Mouse (Mus musculus): ENCODE measurements around the gene Unc93b1.

The Unc93b1 gene

GRCm38 (mm10) chr19:3988066-3988465, 53.1 kb downstream of the Unc93b1 start:
- DNase-seq: no peak

GRCm38 (mm10) chr19:3988750-3989149, 53.8 kb downstream of the Unc93b1 start:
- DNase-seq: no peak

- no peak for DNase-seq
These were observed 55.8 kb downstream of the Unc93b1 start for GRCm38 (mm10) chr19:3990804-3991203.

GRCm38 (mm10) chr19:3991562-3991961, 56.6 kb downstream of the Unc93b1 start:
- no peak for DNase-seq

GRCm38 (mm10) chr19:3991966-3992365, 57.0 kb downstream of the Unc93b1 start:
- DNase-seq: no peak

- no peak for DNase-seq
These were observed 57.4 kb downstream of the Unc93b1 start, which contains the start of gene Tbx10 for GRCm38 (mm10) chr19:3992416-3992815. TSS of gene Tbx10 (plus strand) at chr19:3992752.

GRCm38 (mm10) chr19:3994932-3995331, 59.9 kb downstream of the Unc93b1 start:
- DNase-seq: no peak

GRCm38 (mm10) chr19:3995505-3995904, 60.5 kb downstream of the Unc93b1 start:
- no peak for DNase-seq

GRCm38 (mm10) chr19:3996106-3996505, 61.1 kb downstream of the Unc93b1 start:
- DNase-seq: no peak

- no peak for DNase-seq
These were observed 61.8 kb downstream of the Unc93b1 start for GRCm38 (mm10) chr19:3996747-3997146.

GRCm38 (mm10) chr19:3997231-3997630, 62.2 kb downstream of the Unc93b1 start:
- DNase-seq: no peak

GRCm38 (mm10) chr19:3998335-3998734, 63.3 kb downstream of the Unc93b1 start:
- DNase-seq: no peak
